Mouse (Mus musculus): Measurements from ENCODE around the gene Ggct.

DNA sequence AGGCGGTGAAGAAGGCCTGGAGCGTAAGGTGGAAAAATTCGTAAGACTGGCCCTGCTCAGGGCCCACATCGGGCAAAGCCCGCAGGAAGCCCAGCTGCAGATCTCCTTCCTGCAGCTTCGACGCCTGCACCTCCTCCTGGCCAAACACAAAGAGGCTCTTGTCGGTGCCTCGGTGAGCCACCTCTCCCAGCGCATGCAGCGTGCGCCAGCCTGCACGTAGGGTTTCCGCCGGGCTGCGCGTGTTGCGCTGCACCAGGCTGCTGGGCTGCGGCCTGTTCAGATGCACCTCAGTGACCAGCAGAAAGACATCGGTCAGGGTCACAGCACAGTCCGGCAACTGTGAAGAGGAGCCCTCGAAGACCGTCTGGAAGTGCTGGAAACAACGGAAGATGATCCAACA lies 49.0 kb downstream of the Ggct start:
- TF ChIP-seq POLR2AphosphoS2 (IDR thresholded peaks at IDR 0.05; ENCODE audit: insufficient read length, low read depth) (no peak), POLR2A (IDR thresholded peaks at IDR 0.05; ENCODE audit: insufficient read length, low read depth) (no peak), CEBPB (IDR thresholded peaks at IDR 0.05; ENCODE audit: insufficient read depth, poor library complexity, severe bottlenecking) (no peak), MAX (IDR thresholded peaks at IDR 0.05; ENCODE audit: low read depth) (no peak), TCF12 (IDR thresholded peaks at IDR 0.05; ENCODE audit: insufficient read depth, poor library complexity, severe bottlenecking) (no peak), E2F4 (IDR thresholded peaks at IDR 0.05; ENCODE audit: insufficient read depth) (no peak)

Data from myocyte (in vitro differentiated cells).